Mouse (Mus musculus): ENCODE data around the gene Daw1. TPM values are rescaled to one million over a fixed set of nuclear protein-coding genes. Genes with fewer than 3 reads are reported as not detected.

Daw1 gene
- polyA plus RNA-seq, 1 experiment from 2014 or later: 1.3 TPM

DNA sequence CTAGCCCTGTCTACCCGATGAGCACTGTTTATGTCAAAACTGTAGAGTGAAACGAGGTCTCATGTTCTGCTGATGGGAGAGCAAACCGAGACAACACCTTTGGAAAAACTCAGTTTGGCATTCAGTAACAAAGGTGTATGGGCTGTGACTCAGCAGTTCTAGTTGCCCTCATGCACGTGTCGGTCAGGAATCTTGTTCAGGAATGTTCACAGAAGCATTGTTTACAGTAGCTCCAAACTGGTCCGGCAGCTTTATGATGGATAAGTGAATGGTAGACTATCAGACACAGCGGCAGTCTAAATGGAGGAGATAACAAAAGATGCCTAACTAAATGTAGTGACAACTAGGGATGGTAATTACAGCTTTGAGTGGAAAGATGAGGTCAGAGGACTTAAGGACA is 23.7 kb upstream of the Daw1 start:
- no peak overlapping the region for H3K9ac ChIP-seq (ENCODE audit: low read length)
- H3K27me3 ChIP-seq (ENCODE audit: control insufficient read depth, insufficient read depth, low read depth, low read length): no peaks in the 10 kb centered on the region
- no peak overlapping the region for H3K4me2 ChIP-seq (ENCODE audit: low read depth, low read length)
- no peaks in the 10 kb centered on the region for H3K9me3 ChIP-seq (ENCODE audit: control insufficient read depth, low read length)
- no peaks in the 10 kb centered on the region for H3K36me3 ChIP-seq (ENCODE audit: control insufficient read depth, insufficient read depth, low read length)
- H3K4me1 ChIP-seq (replicated peaks; ENCODE audit: control insufficient read depth, insufficient read depth, low read length): 0 out of 2 replicates have a peak, but pooled peaks cover 3% of the 10 kb centered on the region
- WGBS: 16% methylated on average over 7 of the region's 7 CpGs
- ATAC-seq (ENCODE audit: low read depth): peak; percentile 71
- no peak overlapping the region for H3K27ac ChIP-seq (ENCODE audit: low read length)
- no peak overlapping the region for H3K4me3 ChIP-seq (ENCODE audit: low read length)

DNA sequence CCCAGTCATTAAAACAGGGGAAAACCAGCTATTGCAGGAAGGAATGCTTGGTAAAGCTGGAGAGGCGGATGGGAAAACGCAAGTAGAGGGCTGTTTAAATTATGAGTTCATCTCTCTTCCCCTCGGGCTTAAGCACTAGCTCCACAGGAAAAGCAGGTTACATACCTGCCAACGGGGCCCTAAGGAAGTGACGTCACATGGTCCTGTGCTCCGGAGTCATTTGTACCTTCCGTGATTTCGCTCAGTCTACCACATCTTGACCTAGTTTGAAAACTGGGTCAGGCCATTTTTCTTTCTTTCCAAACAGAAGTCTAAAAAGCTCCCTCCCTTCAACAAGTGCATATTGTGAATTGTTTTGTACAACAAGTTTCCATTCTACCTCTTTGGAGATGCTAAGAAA is 21.7 kb upstream of the Daw1 start:
- 68% methylated on average over 8 of the region's 8 CpGs for WGBS
- Histone ChIP-seq H3K27ac (ENCODE audit: low read length) (no peak overlapping the region), H3K4me2 (ENCODE audit: low read depth, low read length) (no peak overlapping the region), H3K9me3 (ENCODE audit: control insufficient read depth, low read length) (no peaks in the 10 kb centered on the region), H3K27me3 (ENCODE audit: control insufficient read depth, insufficient read depth, low read depth, low read length) (no peaks in the 10 kb centered on the region), H3K4me1 (replicated peaks; ENCODE audit: control insufficient read depth, insufficient read depth, low read length) (0 out of 2 replicates have a peak, but pooled peaks cover 3% of the 10 kb centered on the region), H3K9ac (ENCODE audit: low read length) (no peak overlapping the region), H3K4me3 (ENCODE audit: low read length) (no peak overlapping the region), H3K36me3 (ENCODE audit: control insufficient read depth, insufficient read depth, low read length) (no peaks in the 10 kb centered on the region)
- ATAC-seq (ENCODE audit: low read depth): no peak

DNA sequence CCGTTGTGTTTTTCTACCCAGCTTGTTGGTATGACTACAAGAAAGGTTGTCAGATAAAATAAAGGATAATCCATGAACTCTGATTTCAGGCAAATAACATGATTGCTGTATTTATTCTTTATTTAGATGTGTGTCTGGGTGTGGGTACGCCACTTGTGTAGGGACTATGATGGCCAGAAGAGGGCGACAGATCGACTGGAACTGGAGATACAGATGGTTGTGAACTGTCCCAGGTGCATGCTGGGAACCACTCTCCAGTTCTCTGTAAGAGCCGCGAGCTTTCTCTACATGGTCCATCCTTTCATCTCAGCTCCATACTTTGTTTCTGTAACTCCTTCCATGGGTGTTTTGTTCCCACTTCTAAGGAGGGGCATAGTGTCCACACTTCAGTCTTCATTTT is 20.8 kb upstream of the Daw1 start:
- WGBS: 86% methylated on average over 6 of the region's 6 CpGs
- Histone ChIP-seq H3K4me1 (replicated peaks; ENCODE audit: control insufficient read depth, insufficient read depth, low read length) (0 out of 2 replicates have a peak, but pooled peaks cover 3% of the 10 kb centered on the region), H3K9me3 (ENCODE audit: control insufficient read depth, low read length) (no peaks in the 10 kb centered on the region), H3K4me2 (ENCODE audit: low read depth, low read length) (no peak overlapping the region), H3K4me3 (ENCODE audit: low read length) (no peak overlapping the region), H3K36me3 (ENCODE audit: control insufficient read depth, insufficient read depth, low read length) (no peaks in the 10 kb centered on the region), H3K9ac (ENCODE audit: low read length) (no peak overlapping the region), H3K27me3 (ENCODE audit: control insufficient read depth, insufficient read depth, low read depth, low read length) (no peaks in the 10 kb centered on the region), H3K27ac (ENCODE audit: low read length) (no peak overlapping the region)
- ATAC-seq (ENCODE audit: low read depth): no peak

DNA sequence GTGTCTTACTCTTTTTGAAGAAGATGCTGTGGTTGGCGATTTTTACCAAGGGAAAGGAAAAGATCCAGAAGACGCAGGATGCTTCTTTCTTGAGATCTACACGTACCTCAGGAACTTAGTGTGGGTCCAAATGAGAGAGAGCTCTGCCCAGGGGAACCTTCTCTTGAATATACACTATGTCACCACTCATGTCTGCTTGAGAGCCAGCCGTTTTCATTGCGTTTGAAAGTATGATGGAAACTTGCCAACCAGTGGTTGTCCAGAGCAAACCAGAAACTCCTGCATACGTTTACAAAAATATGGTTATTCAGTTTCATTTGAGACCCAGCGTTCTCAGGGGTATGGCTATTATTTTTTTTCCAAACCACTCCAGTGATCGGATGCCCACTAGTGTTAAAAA is 18.0 kb upstream of the Daw1 start:
- Histone ChIP-seq H3K36me3 (ENCODE audit: control insufficient read depth, insufficient read depth, low read length) (no peaks in the 10 kb centered on the region), H3K9me3 (ENCODE audit: control insufficient read depth, low read length) (no peaks in the 10 kb centered on the region), H3K9ac (ENCODE audit: low read length) (no peak overlapping the region), H3K4me1 (replicated peaks; ENCODE audit: control insufficient read depth, insufficient read depth, low read length) (no peaks in the 10 kb centered on the region), H3K27ac (ENCODE audit: low read length) (peak overlapping the region; percentile 37), H3K4me2 (ENCODE audit: low read depth, low read length) (no peak overlapping the region), H3K4me3 (ENCODE audit: low read length) (no peak overlapping the region), H3K27me3 (ENCODE audit: control insufficient read depth, insufficient read depth, low read depth, low read length) (no peaks in the 10 kb centered on the region)
- ATAC-seq (ENCODE audit: low read depth): peak; percentile 66
- WGBS: 58% methylated on average over 8 of the region's 8 CpGs

DNA sequence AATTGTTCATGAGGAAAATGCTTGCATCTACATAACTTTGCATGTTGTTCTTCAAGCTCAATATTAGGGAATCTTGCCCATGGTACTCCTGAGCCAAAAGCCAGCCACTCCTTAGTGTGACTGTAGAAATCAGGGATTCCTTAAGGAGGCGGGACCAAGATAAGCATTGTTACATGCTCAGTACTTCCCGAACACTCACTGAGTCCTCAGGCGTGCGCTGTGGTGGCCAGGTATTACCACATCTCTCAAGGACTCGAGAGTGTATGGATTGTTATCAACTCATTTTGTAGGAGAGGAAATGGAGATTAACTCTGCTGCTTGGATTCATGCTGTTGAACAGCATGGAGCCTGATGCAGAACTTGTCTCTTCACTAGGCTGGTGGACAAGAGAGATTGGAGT is 17.5 kb upstream of the Daw1 start:
- H3K27ac ChIP-seq (ENCODE audit: low read length): peak overlapping the region; percentile 56
- H3K4me3 ChIP-seq (ENCODE audit: low read length): no peak overlapping the region
- no peaks in the 10 kb centered on the region for H3K4me1 ChIP-seq (replicated peaks; ENCODE audit: control insufficient read depth, insufficient read depth, low read length)
- no peak overlapping the region for H3K4me2 ChIP-seq (ENCODE audit: low read depth, low read length)
- H3K27me3 ChIP-seq (ENCODE audit: control insufficient read depth, insufficient read depth, low read depth, low read length): no peaks in the 10 kb centered on the region
- H3K9ac ChIP-seq (ENCODE audit: low read length): no peak overlapping the region
- ATAC-seq (ENCODE audit: low read depth): peak; percentile 96
- no peaks in the 10 kb centered on the region for H3K9me3 ChIP-seq (ENCODE audit: control insufficient read depth, low read length)
- H3K36me3 ChIP-seq (ENCODE audit: control insufficient read depth, insufficient read depth, low read length): no peaks in the 10 kb centered on the region
- 44% methylated on average over 5 of the region's 5 CpGs for WGBS

DNA sequence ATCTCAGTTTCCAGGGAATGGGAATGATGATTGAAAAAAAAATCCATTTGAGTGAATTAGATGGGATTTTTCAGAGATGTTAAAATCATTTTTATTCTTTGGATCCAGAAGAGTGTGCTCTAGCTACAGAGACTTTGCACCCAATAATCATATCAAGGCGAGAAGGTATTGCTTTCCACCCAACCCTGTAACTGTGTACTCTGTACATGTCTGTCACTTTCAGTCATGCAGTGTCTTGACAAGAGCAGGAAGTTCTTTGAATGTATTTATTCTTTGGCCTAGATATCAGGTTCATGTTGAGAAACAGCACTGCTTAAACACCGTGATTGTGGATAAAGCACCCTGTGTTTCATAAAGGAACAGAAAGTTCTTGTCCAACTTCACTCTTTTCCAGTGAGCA is 13.0 kb upstream of the Daw1 start:
- Histone ChIP-seq H3K4me3 (ENCODE audit: low read length) (no peak overlapping the region), H3K9me3 (ENCODE audit: control insufficient read depth, low read length) (no peaks in the 10 kb centered on the region), H3K27ac (ENCODE audit: low read length) (no peak overlapping the region), H3K36me3 (ENCODE audit: control insufficient read depth, insufficient read depth, low read length) (no peaks in the 10 kb centered on the region), H3K27me3 (ENCODE audit: control insufficient read depth, insufficient read depth, low read depth, low read length) (no peaks in the 10 kb centered on the region), H3K9ac (ENCODE audit: low read length) (no peak overlapping the region), H3K4me2 (ENCODE audit: low read depth, low read length) (no peak overlapping the region), H3K4me1 (replicated peaks; ENCODE audit: control insufficient read depth, insufficient read depth, low read length) (no peaks in the 10 kb centered on the region)
- ATAC-seq (ENCODE audit: low read depth): no peak
- WGBS: 65% methylated on average over 2 of the region's 2 CpGs

DNA sequence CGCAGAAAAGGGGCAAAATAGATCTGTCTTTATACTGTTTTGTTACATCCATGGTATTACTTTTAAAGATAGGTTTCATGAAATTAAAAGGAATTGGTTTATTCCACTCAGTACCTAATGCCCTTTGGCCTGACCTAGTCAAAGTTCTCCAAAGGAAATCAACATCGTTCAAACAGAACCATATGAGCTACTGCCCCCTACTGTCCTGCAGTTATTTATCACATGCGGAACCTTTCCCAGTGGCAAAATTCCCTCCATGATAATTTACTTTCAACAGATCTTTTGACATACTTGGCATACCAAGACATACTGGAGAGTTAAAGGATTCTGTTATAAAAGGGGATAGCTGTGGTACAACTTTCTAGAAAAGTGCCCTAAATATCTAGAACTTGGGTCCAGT is 9.3 kb upstream of the Daw1 start:
- no peak for ATAC-seq (ENCODE audit: low read depth)

DNA sequence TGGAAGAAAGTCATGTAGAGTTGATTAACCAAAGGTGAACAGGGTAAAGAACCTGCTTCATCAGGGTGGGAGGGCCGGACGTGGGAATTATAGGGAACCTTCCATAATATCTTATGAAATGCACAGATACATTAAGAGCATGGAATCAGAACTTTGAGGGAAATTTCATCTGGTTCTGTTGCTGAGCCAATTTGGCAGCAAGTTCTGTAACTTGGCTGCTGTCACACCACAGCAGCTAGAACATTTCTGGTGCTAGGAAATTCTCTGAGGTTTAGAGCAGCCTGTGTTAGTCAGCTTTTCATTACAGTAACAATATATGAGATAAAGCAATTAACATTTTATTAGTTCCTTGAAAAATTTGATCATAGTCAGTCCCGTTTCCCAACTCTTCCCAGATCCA is 6.6 kb upstream of the Daw1 start:
- no peak overlapping the region for H3K4me3 ChIP-seq (ENCODE audit: low read length)
- no peak overlapping the region for H3K9ac ChIP-seq (ENCODE audit: low read length)
- H3K27me3 ChIP-seq (ENCODE audit: control insufficient read depth, insufficient read depth, low read depth, low read length): no peaks in the 10 kb centered on the region
- H3K36me3 ChIP-seq (ENCODE audit: control insufficient read depth, insufficient read depth, low read length): no peaks in the 10 kb centered on the region
- H3K4me2 ChIP-seq (ENCODE audit: low read depth, low read length): no peak overlapping the region
- no peak for ATAC-seq (ENCODE audit: low read depth)
- H3K9me3 ChIP-seq (ENCODE audit: control insufficient read depth, low read length): no peaks in the 10 kb centered on the region
- no peaks in the 10 kb centered on the region for H3K4me1 ChIP-seq (replicated peaks; ENCODE audit: control insufficient read depth, insufficient read depth, low read length)
- H3K27ac ChIP-seq (ENCODE audit: low read length): no peak overlapping the region
- 74% methylated on average over 3 of the region's 3 CpGs for WGBS

More for the DNA sequence above, 9.3 kb upstream of the Daw1 start:
- 64% methylated on average over 3 of the region's 3 CpGs for WGBS
- H3K4me2 ChIP-seq (ENCODE audit: low read depth, low read length): no peak overlapping the region
- H3K9me3 ChIP-seq (ENCODE audit: control insufficient read depth, low read length): no peaks in the 10 kb centered on the region
- no peak overlapping the region for H3K4me3 ChIP-seq (ENCODE audit: low read length)
- no peaks in the 10 kb centered on the region for H3K36me3 ChIP-seq (ENCODE audit: control insufficient read depth, insufficient read depth, low read length)
- H3K27ac ChIP-seq (ENCODE audit: low read length): no peak overlapping the region
- no peaks in the 10 kb centered on the region for H3K27me3 ChIP-seq (ENCODE audit: control insufficient read depth, insufficient read depth, low read depth, low read length)
- H3K4me1 ChIP-seq (replicated peaks; ENCODE audit: control insufficient read depth, insufficient read depth, low read length): no peaks in the 10 kb centered on the region
- H3K9ac ChIP-seq (ENCODE audit: low read length): no peak overlapping the region

DNA sequence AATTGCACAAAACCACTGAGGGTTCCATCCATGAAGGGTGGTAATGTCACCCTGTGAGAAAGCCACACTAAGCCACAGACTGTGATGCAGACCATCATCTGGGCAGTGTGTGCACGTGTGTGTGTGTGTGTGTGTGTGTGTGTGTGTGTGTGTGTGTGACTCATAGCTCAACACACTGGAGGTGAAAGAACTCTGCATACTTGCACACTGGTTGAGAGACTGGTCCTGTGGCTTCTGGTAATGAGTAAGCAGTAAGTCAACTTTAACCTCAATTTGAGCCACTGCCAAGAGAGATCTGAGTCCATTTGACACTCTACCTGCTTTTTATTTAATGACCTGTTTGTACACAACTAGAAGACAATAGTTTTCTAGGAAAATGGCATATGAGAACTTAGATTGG is 2.7 kb upstream of the Daw1 start:
- Histone ChIP-seq H3K9me3 (ENCODE audit: control insufficient read depth, low read length) (no peaks in the 10 kb centered on the region), H3K4me3 (ENCODE audit: low read length) (no peak overlapping the region), H3K27ac (ENCODE audit: low read length) (no peak overlapping the region), H3K27me3 (ENCODE audit: control insufficient read depth, insufficient read depth, low read depth, low read length) (no peaks in the 10 kb centered on the region), H3K4me2 (ENCODE audit: low read depth, low read length) (no peak overlapping the region), H3K4me1 (replicated peaks; ENCODE audit: control insufficient read depth, insufficient read depth, low read length) (no peaks in the 10 kb centered on the region), H3K36me3 (ENCODE audit: control insufficient read depth, insufficient read depth, low read length) (no peaks in the 10 kb centered on the region), H3K9ac (ENCODE audit: low read length) (no peak overlapping the region)
- ATAC-seq (ENCODE audit: low read depth): no peak
- 35% methylated on average over 1 of the region's 1 CpGs for WGBS

DNA sequence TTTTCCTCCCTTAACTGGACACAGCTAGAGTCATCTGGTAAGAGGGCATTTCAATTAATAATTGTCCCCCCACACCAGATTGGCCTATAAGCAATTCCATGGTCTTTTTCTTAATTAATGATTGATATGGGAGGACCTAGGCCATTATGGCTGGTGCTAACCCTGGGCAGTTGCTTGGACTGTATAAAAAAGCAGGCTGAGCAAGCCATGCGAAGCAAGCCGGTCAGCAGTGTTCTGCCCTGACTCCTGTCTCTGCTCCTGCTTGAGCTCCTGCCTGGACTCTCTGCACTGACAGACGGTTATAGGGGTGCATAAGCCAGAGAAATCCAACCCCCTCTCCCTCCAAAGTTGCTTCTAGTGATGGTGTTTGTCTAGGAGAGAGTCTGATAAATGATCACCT is 2.1 kb downstream of the Daw1 start:
- Histone ChIP-seq H3K4me3 (ENCODE audit: low read length) (no peak overlapping the region), H3K36me3 (ENCODE audit: control insufficient read depth, insufficient read depth, low read length) (no peaks in the 10 kb centered on the region), H3K9ac (ENCODE audit: low read length) (no peak overlapping the region), H3K27me3 (ENCODE audit: control insufficient read depth, insufficient read depth, low read depth, low read length) (no peaks in the 10 kb centered on the region; the same call in 1 of the 2 replicates), H3K27ac (ENCODE audit: low read length) (no peak overlapping the region), H3K4me1 (replicated peaks; ENCODE audit: control insufficient read depth, insufficient read depth, low read length) (no peaks in the 10 kb centered on the region), H3K4me2 (ENCODE audit: low read depth, low read length) (no peak overlapping the region), H3K9me3 (ENCODE audit: control insufficient read depth, low read length) (no peaks in the 10 kb centered on the region)
- no peak for ATAC-seq (ENCODE audit: low read depth)
- WGBS: 58% methylated on average over 3 of the region's 3 CpGs
